Mouse (Mus musculus) left cerebral cortex, adult 9 months (tissue): ENCODE data around the gene Irx6.

ENCODE experiments used
- DNase-seq, 2 experiments: peaks; one replicate each; pipeline ENCODE4 v3.0.0; 2022; ENCODE audit warnings: low spot score in 2 of 2

Irx6 gene

DNA sequence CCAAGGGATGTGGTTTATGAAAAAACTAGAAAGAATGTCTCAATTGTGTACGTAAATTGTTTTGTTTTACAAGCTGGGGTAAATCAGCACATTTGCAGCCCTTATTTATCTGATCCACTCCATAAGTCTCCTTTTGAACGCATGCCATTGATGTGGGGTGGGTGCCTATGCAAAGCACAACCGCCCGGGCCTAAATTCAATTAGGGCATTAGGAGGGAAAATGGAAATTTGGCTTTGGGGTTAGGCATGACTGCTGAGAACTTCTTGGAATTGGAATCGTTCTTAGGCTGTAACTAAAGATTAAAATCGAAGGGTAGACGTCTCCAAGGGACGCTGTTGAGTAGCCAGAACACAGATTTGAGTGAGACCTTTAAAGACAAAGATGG is 47.8 kb downstream of the Irx6 start:
- DNase-seq = no peak

DNA sequence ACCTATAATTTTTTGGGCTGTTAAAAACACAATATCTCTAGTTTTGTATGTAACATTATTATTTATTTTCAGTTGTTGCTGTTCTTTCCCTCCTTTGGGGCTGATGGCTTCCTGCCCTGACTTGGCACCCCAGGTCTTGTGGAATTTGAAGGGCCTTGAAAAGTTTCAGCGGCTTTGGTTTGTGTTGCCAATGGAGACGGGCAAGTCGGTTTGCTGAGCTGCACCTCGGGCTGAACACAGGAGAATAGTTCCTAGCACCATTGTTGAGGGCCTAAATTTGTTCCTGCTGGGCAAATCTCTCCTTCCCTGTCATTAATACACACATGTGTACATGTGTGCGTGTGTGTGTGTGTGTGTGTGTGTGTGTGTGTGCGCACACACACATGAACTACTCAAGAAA is 49.2 kb downstream of the Irx6 start:
- no peak for DNase-seq

DNA sequence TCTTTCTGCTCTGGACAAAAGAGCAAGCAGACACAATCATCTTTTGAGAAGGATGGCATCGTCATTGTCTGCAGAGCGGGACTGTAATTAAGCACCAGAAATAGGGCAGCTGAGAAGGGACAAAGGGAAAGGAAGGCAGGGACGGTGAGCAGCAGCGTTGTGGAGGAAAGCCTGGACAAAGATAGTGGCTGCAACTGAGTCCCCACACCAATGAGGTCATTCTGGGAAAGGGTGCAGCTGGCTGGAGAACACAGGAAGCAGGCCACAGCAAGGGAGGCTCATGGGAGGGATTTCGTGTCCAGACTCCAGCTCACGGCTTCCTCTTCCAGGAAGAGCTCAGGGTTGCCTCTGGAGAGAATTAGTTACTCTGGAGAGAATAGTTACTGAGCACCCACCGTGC is 49.9 kb downstream of the Irx6 start:
- no peak for DNase-seq

DNA sequence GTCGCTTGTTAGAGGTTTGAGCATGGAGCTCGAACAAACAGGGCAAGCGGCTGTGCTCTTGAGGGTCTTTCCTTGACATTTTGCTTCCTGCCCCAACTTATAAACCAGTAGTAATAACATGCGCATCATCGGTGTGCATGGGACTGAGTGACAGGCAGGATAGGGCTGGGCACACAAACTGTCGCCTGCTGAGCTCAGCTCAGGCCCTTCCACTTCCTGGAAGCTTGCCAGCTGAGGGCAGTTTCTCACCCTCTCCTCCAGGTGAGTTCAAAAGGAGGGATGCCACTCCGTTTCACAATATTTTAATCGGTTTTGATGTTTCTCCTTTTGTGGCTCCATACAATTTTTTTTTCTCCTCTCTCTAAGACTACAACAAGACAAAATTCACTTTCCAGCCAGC is 50.3 kb downstream of the Irx6 start:
- DNase-seq = no peak
